Mouse (Mus musculus): ENCODE data around the gene Serpine2.

- TF ChIP-seq GATA1 (IDR thresholded peaks at IDR 0.05; ENCODE audit: low read length) = no peak
- TF ChIP-seq TAL1 (IDR thresholded peaks at IDR 0.05; ENCODE audit: low read length) = no peak
Measured at GRCm38 (mm10) chr1:79761106-79761916, 99.7 kb downstream of the Serpine2 start.

Data from erythroblast, embryonic 14.5 days (primary cell).